Mouse (Mus musculus) kidney, adult 9 months (tissue): Measurements from ENCODE around the gene 2610044O15Rik8.
A peak's percentile ranks its signal among the peaks of the same experiment; 100 is the strongest.

Source experiments
- DNase-seq: peaks from one replicate; pipeline ENCODE4 v3.0.0; 2022

The 2610044O15Rik8 gene

GRCm38 (mm10) chr8:129234027-129234733 lies at the start of gene 2610044O15Rik8:
Gene 2610044O15Rik8, minus strand, starts transcription at chr8:129234406.
- DNase-seq = peak; percentile 95

GRCm38 (mm10) chr8:129265918-129266317 lies 31.7 kb upstream of the 2610044O15Rik8 start:
- no peak for DNase-seq

GRCm38 (mm10) chr8:129264296-129264695 lies 30.1 kb upstream of the 2610044O15Rik8 start:
- no peak for DNase-seq

- peak; percentile 82 for DNase-seq
These were observed 29.2 kb upstream of the 2610044O15Rik8 start for GRCm38 (mm10) chr8:129263211-129263927.

GRCm38 (mm10) chr8:129233664-129234026 lies 561 bp downstream of the 2610044O15Rik8 start:
- no peak for DNase-seq
